Mouse (Mus musculus) erythroblast, embryonic 14.5 days (primary cell): Measurements from ENCODE around the gene Cdc7. TPM values are rescaled to one million over a fixed set of nuclear protein-coding genes. Genes with fewer than 3 reads are reported as not detected.
A peak's percentile ranks its signal among the peaks of the same experiment; 100 is the strongest.

ENCODE experiments used
- H3K27me3 ChIP-seq: 2 replicates; pipeline ENCODE4 v1.6.1; 2012; ENCODE audit warnings: inconsistent platforms; ENCODE audit not compliant: control insufficient read depth
- H3K36me3 ChIP-seq: 2 replicates; pipeline ENCODE4 v1.6.1; 2012; ENCODE audit warnings: mild to moderate bottlenecking, inconsistent platforms; ENCODE audit not compliant: control insufficient read depth
- H3K4me1 ChIP-seq: 2 replicates; pipeline ENCODE4 v1.6.1; 2012; ENCODE audit warnings: inconsistent platforms; ENCODE audit not compliant: control insufficient read depth
- H3K4me3 ChIP-seq: replicated peaks from 2 replicates; pipeline ENCODE3; 2012; ENCODE audit warnings: moderate library complexity, mild to moderate bottlenecking, inconsistent platforms
- H3K9me3 ChIP-seq: 2 replicates; pipeline ENCODE4 v1.6.1; 2012; ENCODE audit warnings: low read length, inconsistent platforms, mixed read lengths; ENCODE audit not compliant: control insufficient read depth
- GATA1 ChIP-seq: IDR thresholded peaks from 2 replicates; pipeline ENCODE4 v1.6.1; 2012; ENCODE audit warnings: low read length, inconsistent platforms, mixed read lengths
- TAL1 ChIP-seq: IDR thresholded peaks from 3 replicates; pipeline ENCODE4 v1.6.1; 2012; ENCODE audit warnings: low read length, inconsistent platforms, mixed read lengths
- polyA plus RNA-seq: library from polyadenylated mRNA; stranded (reverse); fragments of >175 nt; gene quantifications from 2 replicates; pipeline ENCODE4 v1.2.3, GENCODE M21; 2012

Gene Cdc7
- polyA plus RNA-seq, 1 experiment, result 0.84 TPM

DNA sequence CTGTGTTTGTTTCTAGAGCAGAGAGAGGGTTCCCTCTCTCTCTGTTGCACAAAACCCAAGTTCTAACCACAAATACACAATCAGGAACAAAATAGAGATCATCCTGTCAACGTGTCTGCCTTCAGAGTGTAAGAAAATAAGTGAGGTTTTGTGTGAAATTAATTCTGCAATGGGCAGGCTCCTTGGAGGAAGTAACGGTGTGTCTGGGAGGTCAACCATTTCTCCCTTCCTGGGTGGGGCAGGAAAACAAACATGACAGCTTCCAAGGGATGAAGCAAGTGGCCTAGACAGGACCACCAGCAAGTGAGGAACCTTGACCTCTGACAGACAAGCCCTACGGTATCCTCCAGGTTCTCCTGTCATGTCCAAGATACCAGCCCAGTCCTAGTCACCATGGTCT, 46.2 kb downstream of the Cdc7 start:
- no peaks in the 10 kb centered on the region for H3K27me3 ChIP-seq

DNA sequence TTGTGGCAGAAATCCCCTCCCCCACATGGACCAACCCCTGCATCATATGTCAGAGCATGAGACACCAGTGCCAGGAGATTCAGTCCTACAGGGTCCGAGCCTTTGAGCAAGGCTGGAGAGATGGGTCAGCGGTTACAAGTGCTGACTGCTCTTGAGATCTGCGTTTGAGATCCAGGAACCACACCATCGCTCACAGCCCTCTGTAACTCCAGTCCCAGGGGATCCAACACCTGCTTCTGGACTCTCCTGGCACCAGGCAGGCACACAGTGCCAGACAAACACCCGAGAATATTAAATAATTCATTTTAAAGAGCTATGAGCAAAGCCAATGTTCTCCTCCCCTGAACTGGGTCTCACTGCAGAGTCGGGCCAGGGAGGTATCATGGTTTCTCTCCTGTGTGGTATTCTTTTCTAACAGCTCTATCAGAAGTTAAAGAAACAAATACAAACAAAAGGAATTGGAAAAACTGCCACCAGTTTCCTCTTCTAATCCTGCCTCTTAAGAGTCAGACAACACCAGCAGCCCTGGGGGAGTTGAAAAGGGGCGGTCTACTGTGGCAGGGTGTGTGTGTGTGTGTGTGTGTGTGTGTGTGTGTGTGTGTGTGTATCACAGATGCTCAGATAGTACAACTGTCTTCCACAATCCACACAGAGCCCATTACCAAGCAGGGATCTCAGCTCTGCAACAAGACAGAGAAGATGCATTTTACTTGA, 47.4 kb downstream of the Cdc7 start:
- H3K27me3 ChIP-seq, result no peaks in the 10 kb centered on the region
- no peak overlapping the region for H3K4me3 ChIP-seq
- H3K4me1 ChIP-seq, result peaks cover 14% of the 10 kb centered on the region
- H3K9me3 ChIP-seq, result no peaks in the 10 kb centered on the region
- TF ChIP-seq TAL1 (no peak), GATA1 (no peak)
- H3K36me3 ChIP-seq, result no peaks in the 10 kb centered on the region

More for the DNA sequence above, 46.2 kb downstream of the Cdc7 start:
- H3K36me3 ChIP-seq, result no peaks in the 10 kb centered on the region
- TF ChIP-seq TAL1 (no peak), GATA1 (no peak)
- no peak overlapping the region for H3K4me3 ChIP-seq
- no peaks in the 10 kb centered on the region for H3K9me3 ChIP-seq
- H3K4me1 ChIP-seq, result peaks cover 4% of the 10 kb centered on the region

DNA sequence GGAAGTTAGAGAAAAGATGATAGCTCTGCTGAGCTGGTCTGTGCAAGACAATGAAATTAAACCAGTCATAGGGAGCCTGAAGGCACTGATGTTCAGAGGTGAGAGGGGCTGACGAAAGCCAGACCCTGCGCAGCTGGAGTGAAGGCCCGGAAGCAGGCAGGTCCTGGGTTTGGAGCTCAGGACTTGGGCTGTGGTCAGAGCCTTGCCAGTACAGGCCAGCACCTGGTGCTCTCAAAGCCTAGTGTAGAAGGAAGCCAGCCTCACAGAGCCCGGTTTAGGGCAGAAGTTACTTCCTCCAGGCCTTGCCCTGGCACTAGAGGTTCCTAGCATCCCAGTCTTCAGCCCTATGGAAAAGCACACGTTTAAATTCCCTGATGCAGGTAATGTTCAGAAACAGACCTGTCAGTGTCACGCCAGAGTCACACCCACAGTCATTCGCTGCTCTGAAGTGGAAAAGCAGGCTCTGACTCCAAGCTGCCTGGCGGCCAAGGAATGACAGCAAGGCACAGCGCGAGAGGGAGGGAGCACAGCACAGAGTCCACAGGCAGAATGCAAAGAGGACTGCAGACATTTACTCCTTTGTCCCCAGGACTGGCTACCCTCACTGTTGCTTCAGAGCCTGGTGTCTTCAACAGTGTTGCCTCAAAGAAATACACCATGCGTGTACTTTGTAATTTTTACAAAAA, 48.1 kb downstream of the Cdc7 start:
- Histone ChIP-seq H3K36me3 (no peaks in the 10 kb centered on the region), H3K4me3 (no peak overlapping the region), H3K9me3 (no peaks in the 10 kb centered on the region), H3K4me1 (peaks cover 15% of the 10 kb centered on the region), H3K27me3 (no peaks in the 10 kb centered on the region)
- no peak for TF ChIP-seq TAL1
- TF ChIP-seq GATA1, result no peak

DNA sequence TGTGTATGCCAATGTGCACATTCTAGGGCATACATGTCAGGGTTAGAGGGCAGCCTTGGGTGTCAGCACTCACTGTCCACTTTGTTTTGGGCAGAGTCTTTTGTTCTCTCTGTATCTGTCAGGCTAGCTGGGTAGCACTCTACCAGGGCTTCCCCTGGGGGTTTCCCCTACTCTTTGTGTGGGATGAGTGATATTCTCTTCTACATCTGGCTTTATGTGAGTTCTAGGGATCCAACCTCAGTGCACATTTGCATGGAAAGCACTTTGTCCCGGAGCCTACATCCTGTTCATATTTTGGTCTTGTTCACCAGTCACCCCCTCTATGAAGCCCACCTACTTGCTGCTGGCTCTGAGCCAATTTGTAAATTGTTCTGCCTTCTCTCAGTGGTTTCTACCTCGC, 49.3 kb downstream of the Cdc7 start:
- Histone ChIP-seq H3K36me3 (no peaks in the 10 kb centered on the region), H3K4me1 (peaks cover 16% of the 10 kb centered on the region), H3K27me3 (no peaks in the 10 kb centered on the region), H3K4me3 (no peak overlapping the region), H3K9me3 (no peaks in the 10 kb centered on the region)
- TF ChIP-seq TAL1, result no peak
- no peak for TF ChIP-seq GATA1

DNA sequence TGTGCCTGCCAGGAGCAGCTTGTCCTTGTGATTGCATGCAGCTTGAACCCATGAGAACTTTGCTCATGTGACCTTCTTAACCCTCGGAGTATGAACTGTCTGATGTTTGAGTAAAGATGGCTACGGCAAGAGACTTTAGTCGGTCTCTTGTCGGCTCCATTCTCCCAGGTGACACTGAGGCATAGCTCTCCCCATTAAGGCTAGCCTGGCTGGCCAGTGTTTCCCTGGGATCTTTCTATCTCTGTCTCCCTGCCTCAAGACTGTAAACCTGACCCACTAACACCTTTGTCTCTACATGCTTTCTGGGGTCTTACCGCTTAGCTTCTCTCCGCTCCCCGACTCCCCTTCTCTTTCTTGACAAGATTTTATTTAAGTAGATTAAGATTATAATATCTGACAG, 50.0 kb downstream of the Cdc7 start:
- no peaks in the 10 kb centered on the region for H3K27me3 ChIP-seq
- H3K4me3 ChIP-seq, result no peak overlapping the region
- H3K9me3 ChIP-seq, result no peaks in the 10 kb centered on the region
- H3K36me3 ChIP-seq, result no peaks in the 10 kb centered on the region
- H3K4me1 ChIP-seq, result peaks cover 16% of the 10 kb centered on the region
- TF ChIP-seq GATA1 (no peak), TAL1 (no peak)

DNA sequence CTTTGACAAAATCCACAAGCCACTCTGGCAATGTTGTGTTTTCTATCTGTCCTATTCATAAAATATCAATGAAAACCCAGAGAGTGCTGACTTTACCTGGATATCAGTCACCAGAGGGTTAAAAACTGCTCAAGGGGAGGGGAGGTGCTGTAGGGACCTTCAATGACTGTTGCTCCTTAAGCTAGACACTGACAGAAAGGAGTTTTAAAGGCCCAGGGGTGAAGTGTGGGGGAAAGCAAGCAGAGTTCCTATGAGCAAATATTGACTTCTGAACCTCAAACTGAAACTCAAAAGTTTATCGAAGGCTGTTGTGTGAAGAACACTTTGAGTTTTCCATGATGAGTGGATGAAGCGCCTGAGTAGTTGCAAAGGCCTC, 50.9 kb downstream of the Cdc7 start:
- Histone ChIP-seq H3K9me3 (no peaks in the 10 kb centered on the region), H3K36me3 (no peaks in the 10 kb centered on the region), H3K27me3 (no peaks in the 10 kb centered on the region), H3K4me3 (no peak overlapping the region), H3K4me1 (peaks cover 16% of the 10 kb centered on the region)
- TF ChIP-seq TAL1 (no peak), GATA1 (no peak)

DNA sequence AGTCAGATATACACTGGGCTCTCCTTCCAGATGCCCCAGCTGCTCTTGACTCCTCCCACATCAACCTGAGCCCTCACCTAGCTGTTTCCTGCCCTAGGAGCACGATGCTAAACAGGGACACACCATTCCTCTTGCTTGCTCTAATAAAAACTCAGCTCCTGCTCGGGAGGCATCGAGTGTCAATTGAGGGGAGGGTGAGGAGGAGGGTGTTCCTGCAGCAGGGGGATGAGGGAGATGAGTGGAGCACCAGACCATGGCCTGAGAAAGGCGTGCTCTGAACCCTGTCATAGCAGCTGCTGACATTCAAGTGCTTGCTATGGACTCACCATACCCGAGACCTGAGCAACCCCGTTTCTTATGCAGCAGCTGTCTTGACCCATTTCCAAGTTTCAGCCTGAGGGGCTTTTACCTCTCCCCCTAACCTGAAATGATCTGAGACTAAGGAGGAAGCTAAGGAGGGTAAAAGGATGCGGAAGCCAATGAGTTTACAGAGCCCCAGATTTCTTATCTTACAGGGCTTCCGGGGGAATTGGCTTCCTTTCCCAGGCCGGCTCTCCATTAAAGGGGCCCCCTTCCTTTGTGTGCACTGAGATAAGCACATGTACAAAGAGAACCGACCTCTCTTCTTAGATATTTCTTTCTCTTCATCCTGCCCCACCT, 51.4 kb downstream of the Cdc7 start:
- Histone ChIP-seq H3K4me1 (peaks cover 16% of the 10 kb centered on the region), H3K36me3 (no peaks in the 10 kb centered on the region), H3K27me3 (no peaks in the 10 kb centered on the region), H3K9me3 (no peaks in the 10 kb centered on the region), H3K4me3 (peak overlapping the region; percentile 27)
- TF ChIP-seq GATA1, result no peak

DNA sequence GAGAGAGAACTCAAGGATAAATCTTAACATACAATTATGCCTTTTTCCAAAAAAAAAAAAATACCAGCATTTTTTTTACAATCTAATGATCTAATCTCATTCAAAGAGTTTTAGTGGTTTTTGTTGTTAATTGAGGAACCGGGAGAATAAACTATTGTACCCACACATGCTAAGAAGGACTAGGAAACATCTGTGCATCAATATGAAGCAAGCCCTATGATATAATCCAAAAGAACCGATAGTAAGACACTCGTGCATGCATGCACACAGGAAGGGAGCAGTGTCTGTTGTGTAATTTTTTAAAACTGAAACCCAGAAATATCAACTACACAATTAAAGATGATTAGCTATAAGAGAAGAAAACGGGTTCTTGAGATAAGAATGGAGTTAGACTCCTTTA, 52.4 kb downstream of the Cdc7 start:
- peaks cover 19% of the 10 kb centered on the region for H3K4me1 ChIP-seq
- TF ChIP-seq TAL1 (no peak), GATA1 (no peak)
- H3K27me3 ChIP-seq, result no peaks in the 10 kb centered on the region
- no peaks in the 10 kb centered on the region for H3K36me3 ChIP-seq
- no peak overlapping the region for H3K4me3 ChIP-seq
- H3K9me3 ChIP-seq, result no peaks in the 10 kb centered on the region

DNA sequence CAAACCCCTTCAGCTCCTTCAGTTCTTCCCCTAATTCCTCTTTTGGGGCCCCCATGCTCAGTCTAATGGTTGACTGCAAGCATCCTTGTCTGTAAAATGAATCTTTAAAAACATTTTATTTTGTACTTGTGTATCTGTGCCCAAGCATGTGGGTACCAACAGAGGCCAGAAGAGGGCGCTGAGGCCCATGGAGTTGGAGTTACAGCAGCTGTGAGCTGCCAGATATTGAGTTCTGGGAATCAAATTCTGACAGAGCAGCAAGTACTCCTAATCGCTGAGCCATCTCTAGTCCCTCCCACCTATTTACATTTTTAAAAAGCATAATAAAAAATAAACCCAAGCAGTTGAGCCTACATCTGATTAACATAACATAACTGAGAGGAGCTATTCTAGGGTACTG, 53.4 kb downstream of the Cdc7 start:
- Histone ChIP-seq H3K4me3 (no peak overlapping the region), H3K27me3 (no peaks in the 10 kb centered on the region), H3K36me3 (no peaks in the 10 kb centered on the region), H3K9me3 (no peaks in the 10 kb centered on the region), H3K4me1 (peaks cover 21% of the 10 kb centered on the region)
- TF ChIP-seq TAL1 (no peak), GATA1 (no peak)
